Mouse (Mus musculus): ENCODE data around the gene Tet3.
"Not testable (repeated sequence)": the region's sequence is repeated elsewhere in the genome, so short reads cannot be mapped to it uniquely, and the experiment has no call there.

The Tet3 gene

GRCm38 (mm10) chr6:83361523-83362248, 97.2 kb downstream of the Tet3 start:
- DNase-seq = no peak

GRCm38 (mm10) chr6:83357436-83357835, 101.4 kb downstream of the Tet3 start:
- DNase-seq = no peak

- peak; percentile 70 for DNase-seq
Measured at GRCm38 (mm10) chr6:83356569-83357138, 102.2 kb downstream of the Tet3 start.

- DNase-seq = no peak
Measured at GRCm38 (mm10) chr6:83354856-83355781, 103.8 kb downstream of the Tet3 start.

GRCm38 (mm10) chr6:83352666-83353410, 106.0 kb downstream of the Tet3 start:
- no peak for DNase-seq

GRCm38 (mm10) chr6:83351490-83352160, 107.3 kb downstream of the Tet3 start:
- no peak for DNase-seq

- DNase-seq = no peak
Measured at GRCm38 (mm10) chr6:83350851-83351405, 108.0 kb downstream of the Tet3 start.

- DNase-seq = no peak
Measured at GRCm38 (mm10) chr6:83350172-83350571, 108.7 kb downstream of the Tet3 start.

GRCm38 (mm10) chr6:83349274-83349958, 109.5 kb downstream of the Tet3 start:
- peak; percentile 71 for DNase-seq

- no peak for DNase-seq
Measured at GRCm38 (mm10) chr6:83348873-83349272, 110.0 kb downstream of the Tet3 start, which contains the start of gene Bola3. Bola3 (plus strand) TSS chr6:83349147.

GRCm38 (mm10) chr6:83347916-83348315, 111.0 kb downstream of the Tet3 start:
- no peak for DNase-seq

GRCm38 (mm10) chr6:83345285-83345684, 113.6 kb downstream of the Tet3 start:
- not testable (repeated sequence) for DNase-seq

- DNase-seq = no peak
Measured at GRCm38 (mm10) chr6:83342957-83343356, 115.9 kb downstream of the Tet3 start.

- DNase-seq = no peak
Measured at GRCm38 (mm10) chr6:83341387-83341786, 117.5 kb downstream of the Tet3 start.

GRCm38 (mm10) chr6:83327591-83328190, 131.2 kb downstream of the Tet3 start:
- DNase-seq = no peak

GRCm38 (mm10) chr6:83326761-83327160, 132.1 kb downstream of the Tet3 start:
- no peak for DNase-seq

- DNase-seq = no peak
Measured at GRCm38 (mm10) chr6:83326394-83326736, 132.5 kb downstream of the Tet3 start.

GRCm38 (mm10) chr6:83325525-83326393, 133.1 kb downstream of the Tet3 start, which contains the start of the genes Mthfd2 and Mob1a:
Mthfd2 (minus strand) TSS chr6:83325908.
Mob1a (plus strand) TSS chr6:83326016.
- peak; percentile 95 for DNase-seq

- DNase-seq = no peak
Measured at GRCm38 (mm10) chr6:83323652-83324419, 135.0 kb downstream of the Tet3 start.
